Mouse (Mus musculus): ENCODE data around the gene Prkch. TPM values are rescaled to one million over a fixed set of nuclear protein-coding genes. Genes with fewer than 3 reads are reported as not detected.

Gene Prkch
- polyA plus RNA-seq, 1 experiment from 2014 or later: 6.1 TPM

DNA sequence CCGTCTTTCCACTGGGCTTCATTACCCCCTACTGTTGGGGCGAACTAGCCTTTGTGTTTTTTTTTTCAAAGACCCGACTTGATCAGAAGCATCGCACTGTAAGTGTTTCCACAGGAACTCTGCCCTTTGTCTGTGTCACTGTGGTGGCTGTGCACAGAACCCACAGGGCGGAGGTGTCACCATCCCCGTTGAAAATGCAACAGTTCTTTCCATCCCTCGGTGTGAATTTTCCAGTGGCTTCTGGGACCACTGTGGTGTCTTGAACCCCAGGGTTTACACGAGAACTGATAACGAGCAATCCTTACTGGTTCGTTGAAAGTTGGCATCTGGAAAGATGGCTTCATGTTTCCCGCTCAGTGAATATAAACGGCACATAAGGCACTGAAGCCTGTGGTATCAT is 20.2 kb downstream of the Prkch start:
- ATAC-seq (ENCODE audit: low FRiP score) (no peak), DNase-seq (ENCODE audit: low spot score, missing footprints) (no peak)
- WGBS: 77% methylated on average over 12 of the region's 12 CpGs
- Histone ChIP-seq H3K36me3 (ENCODE audit: control insufficient read depth, insufficient read depth, low read length) (no peaks in the 10 kb centered on the region), H3K4me2 (no peak overlapping the region), H3K9me3 (ENCODE audit: control insufficient read depth, low read length) (no peaks in the 10 kb centered on the region), H3K4me3 (ENCODE audit: low read depth, low read length) (no peak overlapping the region), H3K27me3 (ENCODE audit: control insufficient read depth, insufficient read depth, low read length) (no peaks in the 10 kb centered on the region), H3K9ac (ENCODE audit: low read length) (no peak overlapping the region), H3K27ac (ENCODE audit: low read depth, low read length) (no peak overlapping the region), H3K4me1 (ENCODE audit: control insufficient read depth, insufficient read depth, low read length) (peaks cover 7% of the 10 kb centered on the region; the same call in 1 of the 2 replicates)

DNA sequence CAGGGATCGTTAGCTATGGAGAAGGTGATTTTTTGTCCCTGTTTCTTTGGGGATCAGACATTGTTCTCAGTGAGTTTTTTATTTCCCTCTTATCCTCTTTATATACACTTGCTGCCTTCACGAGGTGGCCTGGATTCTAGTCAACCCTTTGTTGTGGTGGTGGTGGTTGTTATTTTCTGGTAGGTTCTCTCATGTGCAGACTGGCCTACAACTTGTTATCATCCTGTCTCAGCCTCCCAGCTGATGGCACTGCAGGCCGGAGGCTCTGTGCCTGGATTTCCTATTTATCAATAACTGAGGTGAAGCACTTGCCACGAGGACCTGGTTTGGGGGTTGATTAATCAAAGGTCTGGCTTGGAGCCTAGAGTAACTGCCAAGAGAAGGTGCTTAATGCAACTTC is 20.6 kb downstream of the Prkch start:
- Histone ChIP-seq H3K27ac (ENCODE audit: low read depth, low read length) (no peak overlapping the region), H3K4me2 (no peak overlapping the region), H3K27me3 (ENCODE audit: control insufficient read depth, insufficient read depth, low read length) (no peaks in the 10 kb centered on the region), H3K9me3 (ENCODE audit: control insufficient read depth, low read length) (no peaks in the 10 kb centered on the region), H3K4me3 (ENCODE audit: low read depth, low read length) (no peak overlapping the region), H3K36me3 (ENCODE audit: control insufficient read depth, insufficient read depth, low read length) (no peaks in the 10 kb centered on the region), H3K9ac (ENCODE audit: low read length) (no peak overlapping the region), H3K4me1 (ENCODE audit: control insufficient read depth, insufficient read depth, low read length) (peaks cover 6% of the 10 kb centered on the region; the same call in 1 of the 2 replicates)
- DNase-seq (ENCODE audit: low spot score, missing footprints) (no peak), ATAC-seq (ENCODE audit: low FRiP score) (no peak)
- WGBS: 82% methylated on average over 4 of the region's 4 CpGs

DNA sequence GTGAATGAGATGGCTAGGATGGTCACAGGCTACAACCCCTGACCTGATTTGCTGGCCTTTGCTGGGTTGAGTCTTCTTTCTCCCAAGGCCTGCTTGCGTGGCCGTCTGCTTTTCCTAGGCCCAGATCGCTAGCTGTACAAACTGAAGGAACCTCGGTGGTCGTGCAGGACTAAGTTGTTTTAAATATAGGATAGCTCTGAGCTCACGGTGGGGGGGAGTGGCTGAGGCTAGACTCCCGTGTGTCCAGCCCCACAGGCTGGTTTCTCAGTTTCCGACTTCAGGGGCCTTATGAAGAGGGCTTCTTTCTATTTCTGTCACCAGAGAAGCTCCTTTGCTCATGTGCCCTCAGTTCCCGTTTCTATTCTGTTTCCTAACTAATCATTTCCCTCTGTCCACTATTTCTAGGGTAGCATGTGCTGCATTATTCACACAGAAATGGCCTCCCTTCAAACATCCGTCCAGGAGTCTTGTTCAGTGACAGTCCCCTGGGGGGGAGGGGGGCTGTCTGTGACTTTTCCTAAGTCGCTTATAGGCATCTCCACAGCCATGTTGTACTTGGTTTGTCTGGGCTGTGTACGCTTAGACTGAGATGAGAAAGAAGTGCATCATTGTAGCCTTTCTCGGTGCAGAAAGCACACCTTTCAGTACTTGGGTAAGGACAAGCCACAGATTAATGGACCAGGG is 22.9 kb downstream of the Prkch start:
- no peaks in the 10 kb centered on the region for H3K27me3 ChIP-seq (ENCODE audit: control insufficient read depth, insufficient read depth, low read length)
- H3K27ac ChIP-seq (ENCODE audit: low read depth, low read length): no peak overlapping the region
- ATAC-seq (ENCODE audit: low FRiP score): peak; percentile 16; the same call in 1 of the 2 replicates
- H3K4me1 ChIP-seq (ENCODE audit: control insufficient read depth, insufficient read depth, low read length): peaks cover 2% of the 10 kb centered on the region; the same call in 1 of the 2 replicates
- H3K9me3 ChIP-seq (ENCODE audit: control insufficient read depth, low read length): no peaks in the 10 kb centered on the region
- no peak overlapping the region for H3K9ac ChIP-seq (ENCODE audit: low read length)
- H3K36me3 ChIP-seq (ENCODE audit: control insufficient read depth, insufficient read depth, low read length): no peaks in the 10 kb centered on the region
- no peak for DNase-seq (ENCODE audit: low spot score, missing footprints)
- H3K4me2 ChIP-seq: no peak overlapping the region
- 65% methylated on average over 13 of the region's 13 CpGs for WGBS
- H3K4me3 ChIP-seq (ENCODE audit: low read depth, low read length): no peak overlapping the region

DNA sequence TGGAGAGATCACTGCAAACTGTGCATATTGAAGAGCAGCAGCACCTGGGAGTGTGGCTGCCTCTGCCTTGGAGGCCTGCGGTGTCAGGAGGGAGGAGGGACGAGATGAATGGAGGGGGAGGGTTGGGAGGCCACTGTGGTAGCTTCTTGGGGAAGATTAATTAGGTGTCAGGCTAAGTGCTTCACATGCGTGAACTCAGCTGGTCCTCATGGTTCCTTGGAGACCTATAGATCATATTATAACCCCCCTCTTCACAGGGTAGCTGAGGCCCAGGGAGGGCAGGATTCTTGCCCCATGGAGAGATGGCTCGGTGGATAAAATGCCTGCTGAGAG is 23.4 kb downstream of the Prkch start:
- H3K27me3 ChIP-seq (ENCODE audit: control insufficient read depth, insufficient read depth, low read length): no peaks in the 10 kb centered on the region
- ATAC-seq (ENCODE audit: low FRiP score): peak; percentile 16; the same call in 1 of the 2 replicates
- DNase-seq (ENCODE audit: low spot score, missing footprints): no peak
- no peaks in the 10 kb centered on the region for H3K9me3 ChIP-seq (ENCODE audit: control insufficient read depth, low read length)
- H3K36me3 ChIP-seq (ENCODE audit: control insufficient read depth, insufficient read depth, low read length): no peaks in the 10 kb centered on the region
- WGBS: 10% methylated on average over 4 of the region's 4 CpGs
- H3K4me2 ChIP-seq: no peak overlapping the region
- H3K9ac ChIP-seq (ENCODE audit: low read length): no peak overlapping the region
- no peak overlapping the region for H3K27ac ChIP-seq (ENCODE audit: low read depth, low read length)
- H3K4me1 ChIP-seq (ENCODE audit: control insufficient read depth, insufficient read depth, low read length): peaks cover 2% of the 10 kb centered on the region; the same call in 1 of the 2 replicates
- H3K4me3 ChIP-seq (ENCODE audit: low read depth, low read length): no peak overlapping the region

DNA sequence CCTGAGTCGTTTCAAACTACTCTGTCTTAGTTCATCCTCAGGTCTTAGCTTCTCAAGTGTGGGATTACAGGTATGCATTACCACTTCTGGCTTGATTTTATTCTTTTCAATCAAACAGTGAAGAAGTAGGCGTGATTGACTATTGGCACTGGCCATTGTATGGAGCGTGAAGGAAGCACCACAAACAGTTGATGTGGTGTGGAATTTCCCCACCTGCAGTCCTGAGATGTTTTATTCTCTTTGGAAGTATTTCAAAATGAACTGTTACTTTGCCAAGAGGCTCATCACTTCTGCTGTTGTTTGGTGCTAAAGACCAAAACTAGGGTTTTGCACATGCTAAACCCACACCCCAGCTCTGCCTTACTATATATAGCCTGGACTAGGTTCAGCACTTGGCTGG is 24.7 kb downstream of the Prkch start:
- Histone ChIP-seq H3K4me1 (ENCODE audit: control insufficient read depth, insufficient read depth, low read length) (peaks cover 2% of the 10 kb centered on the region; the same call in 1 of the 2 replicates), H3K27me3 (ENCODE audit: control insufficient read depth, insufficient read depth, low read length) (no peaks in the 10 kb centered on the region), H3K4me3 (ENCODE audit: low read depth, low read length) (no peak overlapping the region), H3K4me2 (no peak overlapping the region), H3K27ac (ENCODE audit: low read depth, low read length) (no peak overlapping the region), H3K9me3 (ENCODE audit: control insufficient read depth, low read length) (no peaks in the 10 kb centered on the region), H3K36me3 (ENCODE audit: control insufficient read depth, insufficient read depth, low read length) (no peaks in the 10 kb centered on the region), H3K9ac (ENCODE audit: low read length) (no peak overlapping the region)
- 85% methylated on average over 3 of the region's 3 CpGs for WGBS
- ATAC-seq (ENCODE audit: low FRiP score) (no peak), DNase-seq (ENCODE audit: low spot score, missing footprints) (no peak)

DNA sequence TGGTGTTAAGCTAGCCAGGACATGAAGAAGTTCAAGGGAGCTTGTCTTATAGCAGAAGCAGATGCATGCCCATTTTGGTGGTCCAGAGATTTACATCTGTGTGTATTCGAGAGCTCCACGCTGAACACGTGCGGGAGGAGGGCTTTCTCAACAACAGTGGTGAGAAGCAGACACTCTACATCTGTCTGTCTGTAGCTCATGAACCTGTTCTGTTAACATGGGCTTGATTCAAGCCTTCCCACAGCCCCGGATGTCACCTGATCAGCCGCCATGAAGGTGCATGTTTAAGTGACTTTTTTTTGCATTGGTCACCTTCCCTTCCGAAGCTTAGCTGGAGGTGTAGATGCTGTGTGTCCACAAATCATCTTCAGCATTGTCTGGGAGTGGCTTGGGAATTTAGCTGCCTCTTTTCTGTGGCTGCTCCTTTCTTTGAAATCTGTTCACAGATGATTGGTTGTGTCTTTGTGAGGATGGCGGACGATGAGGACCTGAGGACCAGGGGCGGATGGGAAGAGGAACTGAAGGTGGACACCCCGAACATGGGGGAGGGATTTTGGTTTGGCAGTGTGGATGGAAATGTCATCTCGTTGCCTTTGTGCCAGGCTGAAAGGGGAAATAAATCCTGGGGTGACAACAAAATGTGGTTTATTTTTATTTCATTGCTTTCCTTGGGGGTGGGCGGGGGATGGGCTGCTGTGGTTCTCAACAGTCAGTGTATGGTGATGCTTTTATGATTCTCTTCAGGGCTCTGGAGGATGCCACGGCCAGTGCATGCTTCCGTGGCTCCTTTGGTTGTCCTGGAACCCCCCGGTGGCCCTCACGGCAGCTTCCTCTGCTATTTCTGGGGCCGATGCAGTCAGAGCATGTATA is 25.3 kb downstream of the Prkch start:
- ATAC-seq (ENCODE audit: low FRiP score): no peak
- 82% methylated on average over 18 of the region's 18 CpGs for WGBS

DNA sequence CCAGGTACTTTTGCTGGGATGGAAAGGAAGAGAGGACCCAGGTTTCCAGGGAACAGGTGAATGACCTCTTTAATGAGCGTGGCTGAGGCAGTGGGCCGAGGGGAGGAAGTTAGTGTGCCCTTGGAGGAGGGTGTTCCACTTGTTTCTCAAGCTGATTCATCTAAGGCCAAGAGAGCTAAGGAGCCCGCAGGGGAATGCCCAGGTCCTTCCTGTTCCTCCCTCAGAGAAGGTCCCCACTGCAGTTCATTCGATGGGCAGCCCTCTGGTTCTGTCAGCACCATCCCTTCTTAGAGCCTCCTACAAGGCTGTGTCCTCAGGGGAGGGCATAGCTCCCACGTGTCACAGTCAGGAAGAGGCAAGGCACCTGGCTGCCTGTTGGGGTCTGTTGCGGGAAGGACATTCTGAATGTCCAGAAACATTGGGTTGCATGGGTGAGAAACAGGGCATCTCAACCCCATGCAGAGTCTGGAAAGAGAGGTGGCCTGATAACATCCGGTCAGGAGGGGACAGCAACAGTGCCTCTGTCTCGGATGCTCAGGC is 26.3 kb downstream of the Prkch start:
- Histone ChIP-seq H3K27me3 (ENCODE audit: control insufficient read depth, insufficient read depth, low read length) (no peaks in the 10 kb centered on the region), H3K4me3 (ENCODE audit: low read depth, low read length) (no peak overlapping the region), H3K4me2 (no peak overlapping the region), H3K36me3 (ENCODE audit: control insufficient read depth, insufficient read depth, low read length) (no peaks in the 10 kb centered on the region), H3K9me3 (ENCODE audit: control insufficient read depth, low read length) (no peaks in the 10 kb centered on the region), H3K9ac (ENCODE audit: low read length) (no peak overlapping the region), H3K4me1 (ENCODE audit: control insufficient read depth, insufficient read depth, low read length) (peaks cover 2% of the 10 kb centered on the region; the same call in 1 of the 2 replicates), H3K27ac (ENCODE audit: low read depth, low read length) (no peak overlapping the region)
- ATAC-seq (ENCODE audit: low FRiP score): no peak
- 90% methylated on average over 8 of the region's 8 CpGs for WGBS
- no peak for DNase-seq (ENCODE audit: low spot score, missing footprints)

More for the DNA sequence above, 25.3 kb downstream of the Prkch start:
- no peak for DNase-seq (ENCODE audit: low spot score, missing footprints)
- Histone ChIP-seq H3K4me2 (no peak overlapping the region), H3K27ac (ENCODE audit: low read depth, low read length) (no peak overlapping the region), H3K27me3 (ENCODE audit: control insufficient read depth, insufficient read depth, low read length) (no peaks in the 10 kb centered on the region), H3K36me3 (ENCODE audit: control insufficient read depth, insufficient read depth, low read length) (no peaks in the 10 kb centered on the region), H3K4me3 (ENCODE audit: low read depth, low read length) (no peak overlapping the region), H3K9ac (ENCODE audit: low read length) (no peak overlapping the region), H3K9me3 (ENCODE audit: control insufficient read depth, low read length) (no peaks in the 10 kb centered on the region), H3K4me1 (ENCODE audit: control insufficient read depth, insufficient read depth, low read length) (peaks cover 2% of the 10 kb centered on the region; the same call in 1 of the 2 replicates)

DNA sequence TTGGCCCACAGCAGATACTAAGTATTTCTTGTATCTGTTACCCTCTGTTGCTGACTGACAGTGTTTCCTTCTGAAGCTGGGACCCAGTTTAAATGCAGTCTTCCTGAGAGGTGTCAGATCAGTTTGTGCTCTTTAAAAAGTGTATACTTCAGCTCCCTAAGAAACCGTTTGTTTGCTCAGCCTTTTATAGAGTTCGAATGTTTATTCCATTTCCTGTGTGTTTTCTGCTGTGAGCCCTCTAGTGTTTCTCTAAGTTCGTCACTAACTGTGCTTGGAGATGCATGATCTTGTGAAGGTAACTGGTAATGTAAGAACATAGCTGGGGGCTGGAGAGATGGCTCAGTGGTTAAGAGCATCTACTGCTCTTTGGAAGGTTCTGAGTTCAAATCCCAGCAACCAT is 27.1 kb downstream of the Prkch start:
- Histone ChIP-seq H3K4me3 (ENCODE audit: low read depth, low read length) (no peak overlapping the region), H3K9me3 (ENCODE audit: control insufficient read depth, low read length) (no peaks in the 10 kb centered on the region), H3K4me2 (no peak overlapping the region), H3K36me3 (ENCODE audit: control insufficient read depth, insufficient read depth, low read length) (no peaks in the 10 kb centered on the region), H3K27me3 (ENCODE audit: control insufficient read depth, insufficient read depth, low read length) (no peaks in the 10 kb centered on the region), H3K9ac (ENCODE audit: low read length) (no peak overlapping the region), H3K27ac (ENCODE audit: low read depth, low read length) (no peak overlapping the region), H3K4me1 (ENCODE audit: control insufficient read depth, insufficient read depth, low read length) (peaks cover 2% of the 10 kb centered on the region; the same call in 1 of the 2 replicates)
- DNase-seq (ENCODE audit: low spot score, missing footprints): no peak
- 78% methylated on average over 3 of the region's 3 CpGs for WGBS
- ATAC-seq (ENCODE audit: low FRiP score): no peak

DNA sequence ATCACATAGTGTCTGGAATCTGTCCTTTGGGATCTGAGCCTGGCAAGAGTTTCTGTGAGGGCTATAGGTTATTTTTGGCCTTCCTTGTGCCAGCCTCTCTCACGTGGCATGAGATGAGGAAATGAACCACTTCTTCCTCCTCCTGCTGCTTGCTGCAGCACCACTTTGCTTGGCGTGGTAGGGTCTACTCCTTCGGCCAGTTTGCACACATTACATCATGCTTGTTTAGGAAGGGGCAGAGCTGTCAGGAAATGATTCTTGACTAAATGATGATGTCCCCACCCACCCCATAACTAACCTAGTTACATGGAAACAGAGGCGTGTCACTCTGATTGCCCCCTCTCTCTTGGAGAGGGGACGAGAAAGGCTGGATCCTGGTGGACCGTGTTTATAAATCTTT is 28.6 kb downstream of the Prkch start:
- ATAC-seq (ENCODE audit: low FRiP score) (no peak), DNase-seq (ENCODE audit: low spot score, missing footprints) (no peak)
- 89% methylated on average over 6 of the region's 6 CpGs for WGBS

More for the DNA sequence above, 28.6 kb downstream of the Prkch start:
- Histone ChIP-seq H3K9me3 (ENCODE audit: control insufficient read depth, low read length) (no peaks in the 10 kb centered on the region), H3K4me1 (ENCODE audit: control insufficient read depth, insufficient read depth, low read length) (no peaks in the 10 kb centered on the region), H3K36me3 (ENCODE audit: control insufficient read depth, insufficient read depth, low read length) (no peaks in the 10 kb centered on the region), H3K9ac (ENCODE audit: low read length) (no peak overlapping the region), H3K27ac (ENCODE audit: low read depth, low read length) (no peak overlapping the region), H3K4me3 (ENCODE audit: low read depth, low read length) (no peak overlapping the region), H3K4me2 (no peak overlapping the region), H3K27me3 (ENCODE audit: control insufficient read depth, insufficient read depth, low read length) (no peaks in the 10 kb centered on the region)

Measured in midbrain, embryonic 11.5 days (tissue).